Mouse (Mus musculus) small intestine, adult 2 months (tissue): ENCODE results near the gene Gucd1. TPM values are rescaled to one million over a fixed set of nuclear protein-coding genes. Genes with fewer than 3 reads are reported as not detected.
"Not testable (repeated sequence)": the region's sequence is repeated elsewhere in the genome, so short reads cannot be mapped to it uniquely, and the experiment has no call there.

Experiments
- H3K27ac ChIP-seq: fragments of 200-500 bp; 2 replicates; pipeline ENCODE4 v1.5.1; 2012; ENCODE audit warnings: low read depth, low read length, control low read depth, inconsistent platforms; ENCODE audit not compliant: insufficient read depth
- H3K27me3 ChIP-seq: fragments of 200-500 bp; 2 replicates; pipeline ENCODE4 v1.6.1; 2012; ENCODE audit warnings: mild to moderate bottlenecking, moderate library complexity, low read length, inconsistent platforms; ENCODE audit not compliant: control insufficient read depth, insufficient read depth
- H3K36me3 ChIP-seq: fragments of 200-500 bp; 2 replicates; pipeline ENCODE4 v1.6.1; 2012; ENCODE audit warnings: mild to moderate bottlenecking, low read length, control low read depth, inconsistent platforms; ENCODE audit not compliant: control insufficient read depth, insufficient read depth
- H3K4me1 ChIP-seq: fragments of 200-500 bp; 2 replicates; pipeline ENCODE4 v1.6.1; 2012; ENCODE audit warnings: low read length, inconsistent platforms, mixed read lengths; ENCODE audit not compliant: control insufficient read depth, insufficient read depth, insufficient read length
- H3K4me3 ChIP-seq: fragments of 200-500 bp; 2 replicates; pipeline ENCODE4 v1.5.1; 2012; ENCODE audit warnings: low read depth, mild to moderate bottlenecking, control low read depth, inconsistent platforms, low read length, moderate library complexity
- CTCF ChIP-seq: fragments of 200-500 bp; IDR thresholded peaks from 2 replicates; pipeline ENCODE4 v1.5.1; 2012; ENCODE audit warnings: low read depth, mild to moderate bottlenecking, control low read depth, inconsistent platforms, low read length, moderate library complexity, mixed read lengths; ENCODE audit not compliant: insufficient replicate concordance, insufficient read length; ENCODE audit errors: extremely low read depth
- POLR2A ChIP-seq: fragments of 200-500 bp; IDR thresholded peaks from 2 replicates; pipeline ENCODE4 v1.6.1; 2012; ENCODE audit warnings: low read depth, mild to moderate bottlenecking, control low read depth, inconsistent platforms, low read length, moderate library complexity
- WGBS: fragments of 180-500 bp; shearing (Covaris S2); methylation state at CpG from one replicate; pipeline ENCODE4 v1.1.7; 2018; 5-methylcytosine and 5-hydroxymethylcytosine counted together
- polyA plus RNA-seq: library from polyadenylated mRNA; depleted of rRNA; stranded (reverse); fragments of >200 nt; gene quantifications from 2 replicates; pipeline ENCODE4 v1.2.3, GENCODE M21; 2012

Gucd1 gene
- polyA plus RNA-seq, 1 experiment: 261 TPM

DNA sequence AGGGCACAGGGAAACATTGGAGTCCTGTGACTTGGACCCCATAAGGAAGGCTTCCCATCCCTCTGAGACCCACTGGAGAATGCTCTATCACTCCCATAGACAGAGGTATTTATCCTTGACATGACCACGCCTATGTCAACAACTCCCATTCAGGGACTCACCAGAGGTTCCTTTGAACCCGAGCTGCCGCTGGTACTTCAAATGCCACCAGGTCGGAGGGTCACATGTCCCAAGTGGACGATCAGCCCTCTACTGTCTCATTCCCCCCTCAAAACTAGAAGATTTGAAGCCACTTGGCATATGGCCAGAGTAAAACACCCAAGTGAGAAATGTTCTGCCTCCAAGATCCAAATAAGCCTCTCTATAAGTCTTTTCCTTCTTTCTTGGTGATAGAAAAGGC lies 43.2 kb downstream of the Gucd1 start:
- no peaks in the 10 kb centered on the region for H3K4me1 ChIP-seq
- H3K27me3 ChIP-seq: no peaks in the 10 kb centered on the region
- TF ChIP-seq POLR2A: no peak
- TF ChIP-seq CTCF: no peak
- WGBS: 20% methylated on average over 5 of the region's 5 CpGs
- no peak overlapping the region for H3K27ac ChIP-seq
- no peak overlapping the region for H3K4me3 ChIP-seq
- no peaks in the 10 kb centered on the region for H3K36me3 ChIP-seq

DNA sequence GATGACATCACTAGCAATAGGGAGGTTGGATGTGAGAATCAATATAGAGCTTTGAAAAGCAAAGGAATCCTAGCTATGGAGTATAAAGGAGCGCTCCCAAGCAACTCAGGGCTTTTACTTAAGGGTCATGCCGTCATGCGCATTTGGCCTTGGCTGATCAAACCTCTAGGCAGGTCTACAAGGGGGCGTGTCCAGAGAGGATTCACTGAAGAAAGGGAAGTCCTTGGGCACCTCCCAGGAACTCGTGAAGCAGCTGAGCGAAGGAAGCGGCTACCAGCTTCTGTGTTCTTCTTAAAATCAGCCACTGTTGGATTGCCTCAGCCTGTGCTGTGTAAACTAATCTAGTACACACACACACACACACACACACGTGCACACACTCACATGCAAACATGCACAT lies 44.4 kb downstream of the Gucd1 start:
- H3K27ac ChIP-seq: no peak overlapping the region
- 76% methylated on average over 8 of the region's 8 CpGs for WGBS
- H3K27me3 ChIP-seq: no peaks in the 10 kb centered on the region
- no peak for TF ChIP-seq CTCF
- no peak for TF ChIP-seq POLR2A
- H3K36me3 ChIP-seq: no peaks in the 10 kb centered on the region
- H3K4me1 ChIP-seq: no peaks in the 10 kb centered on the region
- no peak overlapping the region for H3K4me3 ChIP-seq

DNA sequence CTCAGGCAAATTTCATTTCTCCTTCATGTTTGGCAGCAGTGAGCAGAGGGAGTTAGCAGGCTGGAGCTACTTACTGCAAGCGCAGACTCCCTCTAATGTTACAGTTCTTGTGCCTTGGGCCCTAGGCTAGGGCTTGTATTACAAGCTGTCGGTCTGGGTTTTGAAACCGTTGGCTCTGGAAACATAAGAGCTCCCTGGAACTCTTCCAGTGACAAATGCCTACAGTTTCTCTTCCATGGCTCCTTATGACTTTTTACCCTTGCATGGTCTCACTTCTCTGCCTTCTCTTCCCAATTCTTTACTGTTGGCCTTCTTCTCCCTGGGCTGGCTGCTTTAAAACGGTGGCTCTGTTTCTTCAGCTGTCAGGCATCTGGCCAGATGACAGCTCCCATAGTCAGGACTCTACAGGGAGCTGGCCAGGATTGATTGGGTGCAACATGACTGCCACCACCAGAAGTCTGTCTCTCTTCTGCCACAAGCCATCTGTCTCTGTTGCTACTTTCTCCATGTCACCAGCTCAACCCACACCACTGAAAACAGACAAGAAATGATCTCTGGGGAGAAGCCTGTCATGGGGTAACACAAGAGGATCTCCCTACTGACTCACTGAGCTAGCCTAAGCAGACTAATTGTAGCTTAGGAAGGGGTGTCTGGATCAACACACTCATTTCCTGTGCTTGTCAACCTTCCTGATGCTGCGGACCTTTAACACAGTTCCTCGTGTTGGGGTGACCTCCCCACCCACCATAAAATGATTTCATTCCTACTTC lies 51.8 kb downstream of the Gucd1 start:
- no peak overlapping the region for H3K27ac ChIP-seq
- H3K27me3 ChIP-seq: no peaks in the 10 kb centered on the region
- WGBS: 56% methylated on average over 6 of the region's 6 CpGs
- H3K4me3 ChIP-seq: no peak overlapping the region
- no peak for TF ChIP-seq CTCF
- no peak for TF ChIP-seq POLR2A
- no peaks in the 10 kb centered on the region for H3K36me3 ChIP-seq
- H3K4me1 ChIP-seq: no peaks in the 10 kb centered on the region

DNA sequence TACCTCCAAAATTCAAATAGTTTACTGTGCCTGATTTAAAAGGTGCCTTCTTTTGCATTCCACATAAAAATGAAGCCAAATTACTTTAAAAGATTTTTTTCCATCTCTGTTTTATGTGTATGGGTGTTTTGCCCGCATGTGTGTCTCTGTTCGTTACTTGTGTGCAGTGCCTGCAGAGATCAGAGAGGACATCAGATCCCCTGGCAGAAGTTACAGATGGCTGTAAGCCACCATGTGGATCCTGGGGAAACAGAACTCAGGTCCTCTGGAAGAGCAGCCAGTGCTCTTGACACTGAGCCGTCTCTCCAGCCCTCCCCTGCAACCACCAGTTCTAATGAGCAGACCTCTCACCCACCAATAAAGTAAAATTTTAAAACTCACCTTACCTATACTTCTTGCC lies 55.0 kb downstream of the Gucd1 start:
- Histone ChIP-seq H3K36me3 (no peaks in the 10 kb centered on the region), H3K4me1 (no peaks in the 10 kb centered on the region), H3K27me3 (no peaks in the 10 kb centered on the region), H3K4me3 (no peak overlapping the region), H3K27ac (no peak overlapping the region)
- TF ChIP-seq POLR2A (no peak), CTCF (no peak)
- WGBS: 88% methylated on average over 3 of the region's 3 CpGs

DNA sequence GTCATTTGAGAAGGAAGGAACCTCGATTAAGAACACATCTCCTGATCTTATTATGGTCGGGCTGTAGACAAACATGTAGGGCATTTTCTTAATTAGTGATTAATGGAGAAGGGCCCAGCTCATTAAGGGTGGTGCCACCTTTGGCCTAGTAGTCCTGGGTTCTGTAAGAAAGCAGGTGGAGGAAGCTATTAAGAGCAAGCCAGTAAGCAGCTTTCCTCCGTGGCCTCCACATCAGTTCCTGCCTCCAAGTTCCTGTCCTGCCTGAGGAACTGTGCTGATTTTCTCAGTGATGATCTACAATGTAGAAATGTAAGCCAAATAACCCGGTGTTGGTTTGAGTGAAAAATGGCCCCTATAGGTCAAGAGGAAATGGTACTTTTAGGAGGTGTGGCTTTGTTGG lies 59.4 kb downstream of the Gucd1 start:
- Histone ChIP-seq H3K27ac (no peak overlapping the region), H3K4me3 (no peak overlapping the region), H3K27me3 (no peaks in the 10 kb centered on the region), H3K36me3 (no peaks in the 10 kb centered on the region), H3K4me1 (peaks cover 2% of the 10 kb centered on the region; the same call in 1 of the 2 replicates)
- TF ChIP-seq POLR2A (no peak), CTCF (no peak)
- WGBS: 84% methylated on average over 4 of the region's 4 CpGs

DNA sequence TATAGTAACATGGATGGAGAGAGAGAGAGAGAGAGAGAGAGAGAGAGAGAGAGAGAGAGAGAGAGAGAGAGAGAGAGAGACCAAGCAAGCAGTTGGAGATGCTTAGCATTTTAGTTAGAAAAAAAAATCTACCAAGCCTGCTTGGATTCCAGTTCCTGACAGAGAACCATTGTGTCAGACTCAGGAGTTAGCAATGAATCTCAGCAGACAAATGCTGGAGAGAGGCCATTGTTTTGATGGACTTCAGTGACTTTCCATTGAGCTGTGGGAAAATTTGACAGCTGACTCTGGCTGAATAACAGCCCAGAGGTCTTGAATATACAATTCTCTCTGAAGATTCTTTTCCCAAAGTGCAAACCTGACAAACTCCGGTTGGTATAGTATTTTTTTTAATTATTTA lies 59.9 kb downstream of the Gucd1 start:
- H3K36me3 ChIP-seq: no peaks in the 10 kb centered on the region
- peaks cover 2% of the 10 kb centered on the region; the same call in 1 of the 2 replicates for H3K4me1 ChIP-seq
- H3K27me3 ChIP-seq: no peaks in the 10 kb centered on the region
- H3K4me3 ChIP-seq: no peak overlapping the region
- TF ChIP-seq POLR2A (no peak), CTCF (no peak)
- WGBS: 88% methylated on average over 1 of the region's 1 CpGs
- H3K27ac ChIP-seq: no peak overlapping the region

DNA sequence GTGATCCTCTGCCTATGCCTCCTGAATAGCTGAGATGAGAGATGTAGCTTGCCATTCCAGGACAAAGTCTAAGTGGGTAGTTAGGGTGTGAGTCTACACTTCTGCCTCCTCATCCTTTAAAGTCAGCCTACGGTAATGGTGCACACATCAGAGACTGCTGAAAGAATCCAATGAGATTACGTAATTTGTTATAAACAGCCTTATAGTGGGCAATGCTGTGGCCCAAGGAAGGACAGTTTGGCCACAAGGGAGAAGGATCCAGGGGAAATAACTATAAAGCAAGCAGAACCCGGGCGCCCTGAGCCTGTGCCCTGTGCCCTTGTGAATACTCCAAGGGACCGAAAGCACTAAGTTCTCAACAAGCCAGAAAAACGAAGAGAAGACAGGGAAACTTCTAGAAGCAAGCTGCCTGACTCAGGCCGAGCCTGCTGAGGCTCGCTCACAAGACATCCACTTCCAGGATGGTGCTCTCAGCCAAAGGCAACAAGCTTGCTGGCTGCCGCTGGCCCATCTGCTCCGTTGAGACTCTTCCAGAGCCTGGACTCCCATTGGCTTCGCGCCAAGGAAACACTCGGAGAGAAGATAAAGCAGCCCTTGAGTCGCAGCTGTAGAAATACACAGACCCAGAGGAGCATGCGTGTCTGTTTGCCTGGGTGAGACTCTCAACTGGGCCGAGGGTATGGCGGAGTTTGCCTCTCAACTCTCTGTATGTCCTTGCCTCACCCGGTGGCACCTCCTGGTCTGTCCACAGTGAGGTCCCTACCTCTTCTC lies 61.5 kb downstream of the Gucd1 start:
- H3K4me1 ChIP-seq, H3K27me3 ChIP-seq, H3K36me3 ChIP-seq, H3K4me3 ChIP-seq: not testable (repeated sequence)
- WGBS: 25% methylated on average over 15 of the region's 18 CpGs
- H3K27ac ChIP-seq: peak overlapping the region; percentile 35; the same call in 1 of the 2 replicates
